Mouse (Mus musculus): Measurements from ENCODE around the gene Mpi. TPM values are rescaled to one million over a fixed set of nuclear protein-coding genes. Genes with fewer than 3 reads are reported as not detected.

The Mpi gene
- polyA plus RNA-seq (2014; fragmentation: Illumina TruSeq; extraction: RNeasy Lipid Tissue Mini Kit (QIAGEN cat#74804); ENCODE audit: low read depth, low replicate concordance), result 102 TPM

GRCm38 (mm10) chr9:57552139-57552887 lies at the start of gene Mpi:
Gene Mpi, minus strand, starts transcription at chr9:57552763.

GRCm38 (mm10) chr9:57589224-57590126 lies 36.9 kb upstream of the Mpi start, which contains the start of gene Ulk3:
Gene Ulk3, plus strand, starts transcription at chr9:57589452.

GRCm38 (mm10) chr9:57560861-57561710 lies 8.5 kb upstream of the Mpi start, which contains the start of gene Scamp2:
Gene Scamp2, plus strand, starts transcription at chr9:57560943.

GRCm38 (mm10) chr9:57537044-57537727 lies 15.4 kb downstream of the Mpi start, which contains the start of gene Fam219b:
Gene Fam219b, plus strand, starts transcription at chr9:57537528.

DNA sequence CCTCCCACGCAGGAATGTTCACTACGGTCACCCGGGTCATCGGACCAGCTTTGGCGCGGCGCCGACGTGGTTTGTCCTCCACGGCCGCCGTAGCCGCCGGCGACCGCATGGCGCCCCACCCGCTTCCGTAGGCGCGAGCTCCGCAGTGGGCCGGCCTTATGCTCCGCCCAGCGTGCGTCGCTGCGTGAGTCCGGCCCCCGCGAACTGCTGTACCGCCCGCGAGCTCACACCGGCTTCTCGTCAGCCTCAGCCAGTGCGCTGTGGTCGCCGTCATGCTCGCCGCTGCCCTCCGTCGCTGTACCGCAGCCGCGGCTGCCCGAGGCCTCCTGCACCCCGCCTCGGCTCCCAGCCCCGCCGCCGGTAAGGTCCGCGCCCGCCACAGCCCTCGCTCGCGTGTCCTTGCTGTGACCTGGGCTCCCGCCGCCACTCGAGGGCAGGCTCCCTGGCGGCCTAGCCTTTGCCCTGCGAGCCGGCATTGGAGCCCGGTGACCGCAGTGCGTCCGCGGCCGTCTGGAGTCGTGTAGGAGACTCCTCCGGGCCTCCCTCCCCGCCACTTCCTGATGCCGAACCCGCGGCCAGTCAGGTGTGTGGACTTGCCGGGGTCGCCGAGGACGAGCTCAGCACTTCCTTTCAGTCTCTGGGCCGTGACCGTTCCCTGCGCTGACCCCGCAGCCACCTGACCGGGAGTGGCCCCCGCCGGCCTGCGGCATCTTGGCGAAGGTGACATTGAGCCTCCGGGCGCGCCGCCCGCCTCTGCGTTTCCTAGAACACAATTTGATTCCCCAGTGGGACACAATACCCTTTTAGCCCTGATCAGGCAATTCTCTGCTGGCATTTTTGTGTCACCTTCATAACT lies 31.3 kb downstream of the Mpi start, which contains the start of gene Cox5a:
TSS of gene Cox5a (plus strand) at position 219 of the 856 bp plus-strand sequence.

DNA sequence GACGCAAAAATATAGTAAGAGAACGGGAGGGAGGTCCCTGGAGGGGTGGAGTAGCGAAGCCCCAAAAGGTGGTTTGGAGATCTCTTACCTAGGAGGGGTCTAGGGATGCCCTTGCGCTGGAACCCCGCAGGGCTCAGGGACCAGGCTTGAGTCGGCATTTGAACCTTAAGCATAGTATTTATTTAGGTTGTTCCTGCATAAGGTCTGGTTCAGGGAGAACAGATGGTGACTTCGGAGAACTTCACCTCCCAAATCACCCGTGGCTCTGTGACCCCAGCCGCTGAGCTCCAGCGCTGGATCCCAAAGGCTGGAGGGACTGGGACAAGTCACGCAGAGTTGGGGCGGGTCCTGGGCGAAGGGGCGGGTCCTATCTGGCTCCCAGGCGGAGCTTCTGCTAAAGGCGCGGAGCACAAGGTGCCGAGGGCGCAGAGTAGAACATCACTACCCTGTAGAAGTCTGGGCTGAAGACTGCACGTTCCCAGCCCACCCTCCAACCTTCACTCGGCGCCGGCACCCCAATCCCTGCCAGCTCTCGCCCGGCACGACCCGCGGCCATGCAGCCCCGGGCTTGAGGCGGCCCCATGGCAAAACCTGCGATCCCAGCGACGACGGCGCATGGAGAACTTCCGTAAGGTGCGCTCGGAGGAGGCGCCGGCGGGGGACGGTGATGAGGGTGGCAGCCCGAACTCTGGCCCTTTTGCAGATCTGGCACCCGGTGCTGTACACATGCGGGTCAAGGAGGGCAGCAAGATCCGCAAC lies 48.8 kb downstream of the Mpi start, which contains the start of gene Rpp25:
TSS of gene Rpp25 (plus strand) at position 405 of the 759 bp plus-strand sequence.

Other genes with a start within 250 kb of the Mpi start
- gene Ppcdc, start 112.6 kb downstream of the Mpi start, polyA plus RNA-seq (2014; fragmentation: Illumina TruSeq; extraction: RNeasy Lipid Tissue Mini Kit (QIAGEN cat#74804); ENCODE audit: low read depth, low replicate concordance), result 5.7 TPM
- 1.2 TPM for gene Scamp5, start 84.7 kb downstream of the Mpi start, polyA plus RNA-seq (2014; fragmentation: Illumina TruSeq; extraction: RNeasy Lipid Tissue Mini Kit (QIAGEN cat#74804); ENCODE audit: low read depth, low replicate concordance)
- gene Rpp25, start 48.7 kb downstream of the Mpi start, polyA plus RNA-seq (2014; fragmentation: Illumina TruSeq; extraction: RNeasy Lipid Tissue Mini Kit (QIAGEN cat#74804); ENCODE audit: low read depth, low replicate concordance), result 0.14 TPM
- gene Cox5a, start 31.5 kb downstream of the Mpi start, polyA plus RNA-seq (2014; fragmentation: Illumina TruSeq; extraction: RNeasy Lipid Tissue Mini Kit (QIAGEN cat#74804); ENCODE audit: low read depth, low replicate concordance), result 491 TPM
- 3.2 TPM for gene Fam219b, start 15.2 kb downstream of the Mpi start, polyA plus RNA-seq (2014; fragmentation: Illumina TruSeq; extraction: RNeasy Lipid Tissue Mini Kit (QIAGEN cat#74804); ENCODE audit: low read depth, low replicate concordance)
- gene Scamp2, start 8.2 kb upstream of the Mpi start, polyA plus RNA-seq (2014; fragmentation: Illumina TruSeq; extraction: RNeasy Lipid Tissue Mini Kit (QIAGEN cat#74804); ENCODE audit: low read depth, low replicate concordance), result 26.7 TPM
- 1.7 TPM for gene Ulk3, start 36.7 kb upstream of the Mpi start, polyA plus RNA-seq (2014; fragmentation: Illumina TruSeq; extraction: RNeasy Lipid Tissue Mini Kit (QIAGEN cat#74804); ENCODE audit: low read depth, low replicate concordance)
- not detected for gene Cplx3, start 53.5 kb upstream of the Mpi start, polyA plus RNA-seq (2014; fragmentation: Illumina TruSeq; extraction: RNeasy Lipid Tissue Mini Kit (QIAGEN cat#74804); ENCODE audit: low read depth, low replicate concordance)
- not detected for gene Lman1l, start 68.0 kb upstream of the Mpi start, polyA plus RNA-seq (2014; fragmentation: Illumina TruSeq; extraction: RNeasy Lipid Tissue Mini Kit (QIAGEN cat#74804); ENCODE audit: low read depth, low replicate concordance)
- 1.2 TPM for gene Csk, start 100.9 kb upstream of the Mpi start, polyA plus RNA-seq (2014; fragmentation: Illumina TruSeq; extraction: RNeasy Lipid Tissue Mini Kit (QIAGEN cat#74804); ENCODE audit: low read depth, low replicate concordance)
- 0.10 TPM for gene Cyp1a2, start 130.9 kb upstream of the Mpi start, polyA plus RNA-seq (2014; fragmentation: Illumina TruSeq; extraction: RNeasy Lipid Tissue Mini Kit (QIAGEN cat#74804); ENCODE audit: low read depth, low replicate concordance)
- gene Cyp1a1, start 135.2 kb upstream of the Mpi start, polyA plus RNA-seq (2014; fragmentation: Illumina TruSeq; extraction: RNeasy Lipid Tissue Mini Kit (QIAGEN cat#74804); ENCODE audit: low read depth, low replicate concordance), result not detected
- 3.5 TPM for gene Edc3, start 155.8 kb upstream of the Mpi start, polyA plus RNA-seq (2014; fragmentation: Illumina TruSeq; extraction: RNeasy Lipid Tissue Mini Kit (QIAGEN cat#74804); ENCODE audit: low read depth, low replicate concordance)
- gene Clk3, start 213.1 kb upstream of the Mpi start, polyA plus RNA-seq (2014; fragmentation: Illumina TruSeq; extraction: RNeasy Lipid Tissue Mini Kit (QIAGEN cat#74804); ENCODE audit: low read depth, low replicate concordance), result 98.7 TPM

All from testis, adult 10 weeks (tissue).